Mouse (Mus musculus): Measurements from ENCODE around the gene Trabd2b. TPM values are rescaled to one million over a fixed set of nuclear protein-coding genes. Genes with fewer than 3 reads are reported as not detected.

Gene Trabd2b
- polyA plus RNA-seq, 1 experiment from 2014 or later, result 0.59 TPM

DNA sequence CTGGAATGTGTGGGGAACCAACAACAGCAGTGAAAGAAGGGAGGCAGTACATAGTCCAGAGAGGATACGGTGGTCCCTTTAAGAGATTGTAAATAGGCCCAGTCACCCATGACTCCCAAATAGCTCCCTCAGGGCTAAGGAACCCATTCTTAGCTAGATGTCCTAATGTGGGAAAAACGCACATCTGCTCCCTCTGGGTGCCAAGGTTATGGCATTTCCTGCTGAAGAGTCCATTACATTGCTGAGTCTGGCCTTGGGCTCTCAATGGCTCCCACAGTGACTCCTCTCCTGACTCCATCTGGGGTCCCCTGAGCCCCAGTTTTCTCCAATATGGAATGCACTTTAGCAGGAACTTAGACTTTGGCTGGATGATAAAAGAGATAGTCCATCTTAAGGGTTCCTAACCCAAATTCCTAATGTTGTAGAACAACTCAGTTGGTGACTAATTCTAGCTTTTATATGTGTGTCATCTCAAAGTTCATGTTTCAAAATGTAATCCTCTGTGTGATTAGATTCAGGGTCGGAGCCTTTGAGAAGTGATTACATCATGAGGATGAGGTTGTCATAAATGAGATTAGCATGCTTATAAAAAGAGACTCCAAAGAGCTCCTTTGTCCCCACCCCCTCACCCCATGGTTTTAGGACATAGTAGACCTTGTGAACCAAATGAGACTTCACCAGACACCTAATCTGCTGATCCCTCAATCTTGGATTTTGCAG lies 139.1 kb downstream of the Trabd2b start:
- WGBS, result 70% methylated on average over 3 of the region's 3 CpGs
- Histone ChIP-seq H3K27me3 (peaks cover 80% of the 10 kb centered on the region), H3K4me2 (no peak overlapping the region), H3K9ac (replicated peaks) (no peak overlapping the region), H3K36me3 (no peaks in the 10 kb centered on the region), H3K9me3 (no peaks in the 10 kb centered on the region), H3K4me1 (replicated peaks) (peaks cover 14% of the 10 kb centered on the region), H3K27ac (no peak overlapping the region), H3K4me3 (replicated peaks) (no peak overlapping the region)
- no peak for ATAC-seq (ENCODE audit: insufficient number of reproducible peaks, insufficient read depth, low FRiP score, low TSS enrichment, low read depth)

- no peak overlapping the region for H3K9ac ChIP-seq (replicated peaks)
- H3K36me3 ChIP-seq, result no peaks in the 10 kb centered on the region
- H3K4me1 ChIP-seq (replicated peaks), result peaks cover 18% of the 10 kb centered on the region
- no peak overlapping the region for H3K27ac ChIP-seq
- WGBS, result 52% methylated on average over 8 of the region's 8 CpGs
- peaks cover 80% of the 10 kb centered on the region for H3K27me3 ChIP-seq
- H3K9me3 ChIP-seq, result no peaks in the 10 kb centered on the region
- H3K4me2 ChIP-seq, result no peak overlapping the region
- no peak overlapping the region for H3K4me3 ChIP-seq (replicated peaks)
- ATAC-seq (ENCODE audit: insufficient number of reproducible peaks, insufficient read depth, low FRiP score, low TSS enrichment, low read depth), result no peak
Measured at GRCm38 (mm10) chr4:114547658-114548448, 141.3 kb downstream of the Trabd2b start.

GRCm38 (mm10) chr4:114549487-114549886 lies 143.0 kb downstream of the Trabd2b start:
- no peaks in the 10 kb centered on the region for H3K9me3 ChIP-seq
- no peak for ATAC-seq (ENCODE audit: insufficient number of reproducible peaks, insufficient read depth, low FRiP score, low TSS enrichment, low read depth)
- no peak overlapping the region for H3K27ac ChIP-seq
- H3K9ac ChIP-seq (replicated peaks), result no peak overlapping the region
- H3K36me3 ChIP-seq, result no peaks in the 10 kb centered on the region
- H3K4me1 ChIP-seq (replicated peaks), result peaks cover 18% of the 10 kb centered on the region
- peaks cover 77% of the 10 kb centered on the region for H3K27me3 ChIP-seq
- no peak overlapping the region for H3K4me3 ChIP-seq (replicated peaks)
- H3K4me2 ChIP-seq, result no peak overlapping the region
- 93% methylated on average over 3 of the region's 3 CpGs for WGBS

DNA sequence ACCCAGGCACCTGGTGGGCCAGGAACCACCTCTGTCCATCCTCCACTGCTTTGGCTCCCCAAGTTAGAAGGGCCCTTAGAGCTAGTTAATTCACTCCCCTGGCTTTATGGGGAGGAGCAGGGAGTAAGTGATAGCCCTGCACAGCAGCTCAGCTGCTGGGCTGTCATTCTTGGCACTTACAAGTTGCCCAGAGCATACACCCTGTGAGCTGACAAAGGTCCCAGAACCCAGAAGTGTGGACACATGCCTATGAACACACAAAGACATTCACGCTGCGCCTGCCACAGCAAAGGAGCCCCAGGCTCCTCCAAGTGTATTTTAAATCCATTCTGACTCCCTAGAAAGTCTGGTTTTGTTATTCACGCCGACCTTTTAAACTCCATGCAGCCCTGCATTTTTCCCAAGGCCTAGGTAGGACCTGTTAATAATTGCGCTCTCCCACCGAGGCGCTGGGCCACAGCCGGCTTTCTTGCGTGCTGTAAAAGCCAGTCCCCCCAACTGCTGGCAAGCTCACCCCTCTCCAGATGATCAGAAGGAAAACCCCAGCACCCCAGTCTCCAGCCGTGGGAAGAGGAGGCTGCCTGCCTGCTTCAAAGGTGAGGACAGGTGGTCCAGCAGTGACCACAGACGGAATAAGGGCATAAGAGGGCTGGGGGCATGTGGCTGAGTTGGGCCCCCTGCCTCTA lies 144.1 kb downstream of the Trabd2b start:
- Histone ChIP-seq H3K27me3 (peaks cover 77% of the 10 kb centered on the region), H3K36me3 (no peaks in the 10 kb centered on the region), H3K27ac (peak overlapping the region; percentile 75), H3K9me3 (no peaks in the 10 kb centered on the region), H3K4me2 (peak overlapping the region; percentile 9), H3K9ac (replicated peaks) (no peak overlapping the region), H3K4me3 (replicated peaks) (no peak overlapping the region), H3K4me1 (replicated peaks) (peaks cover 18% of the 10 kb centered on the region)
- ATAC-seq (ENCODE audit: insufficient number of reproducible peaks, insufficient read depth, low FRiP score, low TSS enrichment, low read depth), result peak; percentile 78; the same call in 1 of the 2 replicates
- 22% methylated on average over 11 of the region's 11 CpGs for WGBS

GRCm38 (mm10) chr4:114556880-114557279 lies 150.4 kb downstream of the Trabd2b start:
- Histone ChIP-seq H3K9ac (replicated peaks) (no peak overlapping the region), H3K4me2 (no peak overlapping the region), H3K27ac (no peak overlapping the region), H3K9me3 (no peaks in the 10 kb centered on the region), H3K27me3 (peaks cover 94% of the 10 kb centered on the region), H3K4me1 (replicated peaks) (peaks cover 25% of the 10 kb centered on the region), H3K36me3 (no peaks in the 10 kb centered on the region), H3K4me3 (replicated peaks) (no peak overlapping the region)
- WGBS, result 35% methylated on average over 5 of the region's 5 CpGs
- no peak for ATAC-seq (ENCODE audit: insufficient number of reproducible peaks, insufficient read depth, low FRiP score, low TSS enrichment, low read depth)

DNA sequence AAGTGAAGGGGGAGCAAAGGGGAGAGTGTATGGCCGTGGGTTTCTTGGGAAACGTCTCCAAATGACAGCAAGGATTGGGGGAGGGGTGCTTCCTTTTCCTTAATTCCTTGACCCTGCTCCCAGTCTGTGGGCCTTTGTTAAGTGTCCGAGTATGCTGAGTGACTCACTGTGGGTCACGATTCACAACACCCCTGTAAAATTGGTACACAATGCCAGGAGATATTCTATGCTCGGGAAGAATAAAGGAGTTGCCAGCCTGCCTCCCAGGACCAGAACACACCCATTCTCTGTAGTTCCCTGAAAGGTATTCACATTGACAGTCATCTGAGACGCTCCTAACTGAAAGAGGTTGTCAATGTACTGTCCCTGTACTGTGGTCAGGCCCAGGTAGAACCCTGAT lies 151.2 kb downstream of the Trabd2b start:
- H3K27me3 ChIP-seq, result peaks cover 96% of the 10 kb centered on the region
- no peaks in the 10 kb centered on the region for H3K9me3 ChIP-seq
- peaks cover 28% of the 10 kb centered on the region for H3K4me1 ChIP-seq (replicated peaks)
- 46% methylated on average over 6 of the region's 6 CpGs for WGBS
- H3K27ac ChIP-seq, result no peak overlapping the region
- H3K4me2 ChIP-seq, result no peak overlapping the region
- no peak overlapping the region for H3K9ac ChIP-seq (replicated peaks)
- H3K36me3 ChIP-seq, result no peaks in the 10 kb centered on the region
- no peak overlapping the region for H3K4me3 ChIP-seq (replicated peaks)
- no peak for ATAC-seq (ENCODE audit: insufficient number of reproducible peaks, insufficient read depth, low FRiP score, low TSS enrichment, low read depth)

DNA sequence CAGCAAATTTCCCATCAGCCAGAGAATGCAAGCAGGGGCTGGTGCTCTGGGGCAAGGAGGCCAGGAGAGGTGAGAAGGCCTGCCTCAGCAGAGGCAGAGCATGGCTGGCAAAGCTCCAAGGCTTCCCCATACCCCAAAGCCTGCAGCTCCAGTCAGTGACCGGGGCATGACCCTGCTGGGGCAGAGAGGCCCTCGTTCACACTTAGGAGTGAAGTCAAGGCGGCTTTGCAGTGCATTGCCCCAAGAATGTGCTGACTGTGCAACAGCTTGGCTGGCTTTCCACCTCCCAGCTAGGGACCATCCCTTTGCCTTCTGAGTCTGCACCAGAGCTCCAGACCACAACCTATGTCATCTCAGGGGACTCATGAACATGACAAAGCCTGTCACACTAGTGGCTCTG lies 152.0 kb downstream of the Trabd2b start:
- H3K4me2 ChIP-seq, result no peak overlapping the region
- no peak overlapping the region for H3K9ac ChIP-seq (replicated peaks)
- no peaks in the 10 kb centered on the region for H3K36me3 ChIP-seq
- peaks cover 34% of the 10 kb centered on the region for H3K4me1 ChIP-seq (replicated peaks)
- H3K9me3 ChIP-seq, result no peaks in the 10 kb centered on the region
- peaks cover 96% of the 10 kb centered on the region for H3K27me3 ChIP-seq
- 19% methylated on average over 3 of the region's 3 CpGs for WGBS
- H3K27ac ChIP-seq, result no peak overlapping the region
- no peak for ATAC-seq (ENCODE audit: insufficient number of reproducible peaks, insufficient read depth, low FRiP score, low TSS enrichment, low read depth)
- H3K4me3 ChIP-seq (replicated peaks), result no peak overlapping the region

DNA sequence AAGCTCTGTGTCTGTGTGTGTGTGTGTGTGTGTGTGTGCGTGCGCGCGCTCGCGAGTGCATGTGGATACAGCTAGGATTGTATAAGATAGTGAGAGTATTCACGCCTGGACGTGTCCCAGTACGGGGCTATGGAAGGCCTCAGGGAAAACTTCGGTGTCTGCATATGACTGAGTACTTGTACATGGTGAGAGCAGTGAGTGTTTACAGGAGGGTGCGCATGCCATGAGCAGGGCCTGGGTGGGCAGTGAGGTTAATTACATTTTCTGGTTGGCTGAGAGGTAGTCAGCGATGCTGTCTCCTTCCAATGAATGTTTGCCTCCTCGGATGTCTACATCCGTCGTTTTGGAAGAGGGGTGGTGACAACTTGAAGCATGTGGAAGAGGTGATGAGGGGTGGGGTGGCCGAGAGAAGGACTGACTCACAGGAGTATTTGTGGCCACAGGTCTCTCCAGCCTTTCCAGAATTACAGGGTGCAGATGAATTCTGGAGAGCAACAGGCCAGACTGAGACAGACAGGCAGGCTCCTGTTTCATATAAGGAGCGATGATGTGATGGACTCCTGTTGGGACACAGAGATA lies 154.2 kb downstream of the Trabd2b start:
- Histone ChIP-seq H3K4me3 (replicated peaks) (no peak overlapping the region), H3K9ac (replicated peaks) (no peak overlapping the region), H3K36me3 (no peaks in the 10 kb centered on the region), H3K27me3 (peaks cover 84% of the 10 kb centered on the region), H3K9me3 (no peaks in the 10 kb centered on the region), H3K4me1 (replicated peaks) (peaks cover 48% of the 10 kb centered on the region), H3K4me2 (no peak overlapping the region), H3K27ac (no peak overlapping the region)
- 78% methylated on average over 17 of the region's 17 CpGs for WGBS
- ATAC-seq (ENCODE audit: insufficient number of reproducible peaks, insufficient read depth, low FRiP score, low TSS enrichment, low read depth), result no peak

DNA sequence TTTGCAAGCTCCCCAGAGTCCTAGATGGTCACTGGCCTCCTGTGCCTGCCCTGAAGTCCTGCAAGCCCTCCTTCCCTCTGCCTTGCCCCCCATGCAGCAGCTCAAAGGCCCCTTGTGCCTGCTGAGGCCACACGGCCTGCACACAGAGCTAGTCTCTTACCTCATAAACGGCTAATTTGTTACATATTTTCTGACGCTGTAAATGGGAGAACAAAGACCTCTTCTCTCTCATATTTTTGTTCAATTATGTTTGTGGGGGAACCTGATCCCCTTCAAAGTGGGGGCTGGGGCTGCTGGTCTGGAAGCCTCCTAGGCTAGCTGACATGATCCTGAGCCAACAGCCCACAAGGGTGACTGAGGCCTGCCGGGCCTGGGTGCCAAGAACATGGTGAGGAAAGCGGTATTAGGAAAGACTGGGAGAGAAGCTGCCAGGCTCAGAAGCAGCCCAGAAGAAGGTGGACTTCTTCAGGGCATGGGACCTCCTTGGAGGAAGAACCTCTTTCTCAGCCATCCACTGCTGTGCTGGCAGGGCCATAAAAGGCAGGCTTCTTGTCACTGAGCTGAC lies 157.7 kb downstream of the Trabd2b start:
- peaks cover 84% of the 10 kb centered on the region for H3K27me3 ChIP-seq

DNA sequence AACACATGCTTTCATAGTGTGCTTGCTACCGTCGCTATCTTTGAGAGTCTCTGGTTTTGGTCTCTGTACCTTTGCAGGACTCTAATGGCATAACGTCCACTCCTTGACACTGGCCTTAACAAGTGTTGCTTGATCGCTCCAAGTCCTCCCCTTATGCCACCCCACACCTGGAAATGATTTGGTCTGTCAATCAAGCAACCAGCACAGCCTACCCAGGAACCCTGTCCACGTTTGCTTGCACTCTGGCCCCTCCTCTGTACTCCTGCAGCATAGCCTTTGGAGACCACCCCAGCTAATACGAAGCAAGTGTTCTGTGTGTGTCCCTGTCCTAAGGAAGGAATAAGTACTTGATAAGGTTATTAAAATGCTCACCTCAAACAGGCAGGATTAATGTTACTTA lies 161.1 kb downstream of the Trabd2b start:
- no peak for ATAC-seq (ENCODE audit: insufficient number of reproducible peaks, insufficient read depth, low FRiP score, low TSS enrichment, low read depth)
- Histone ChIP-seq H3K27me3 (peaks cover 82% of the 10 kb centered on the region), H3K27ac (no peak overlapping the region)

More for the DNA sequence above, 157.7 kb downstream of the Trabd2b start:
- Histone ChIP-seq H3K4me2 (no peak overlapping the region), H3K4me1 (replicated peaks) (peaks cover 39% of the 10 kb centered on the region), H3K9me3 (no peaks in the 10 kb centered on the region), H3K27ac (peak overlapping the region; percentile 59; the same call in 1 of the 2 replicates), H3K36me3 (no peaks in the 10 kb centered on the region), H3K4me3 (replicated peaks) (no peak overlapping the region), H3K9ac (replicated peaks) (0 out of 2 replicates have a peak overlapping the region, but pooled peaks have one; percentile 37)
- WGBS, result 27% methylated on average over 5 of the region's 5 CpGs
- peak; percentile 79 for ATAC-seq (ENCODE audit: insufficient number of reproducible peaks, insufficient read depth, low FRiP score, low TSS enrichment, low read depth)

More for the DNA sequence above, 161.1 kb downstream of the Trabd2b start:
- H3K4me2 ChIP-seq, result no peak overlapping the region; the same call in 1 of the 2 replicates
- no peaks in the 10 kb centered on the region for H3K9me3 ChIP-seq
- H3K36me3 ChIP-seq, result no peaks in the 10 kb centered on the region
- no peak overlapping the region for H3K9ac ChIP-seq (replicated peaks)
- 10% methylated on average over 6 of the region's 6 CpGs for WGBS
- H3K4me1 ChIP-seq (replicated peaks), result peaks cover 38% of the 10 kb centered on the region
- no peak overlapping the region for H3K4me3 ChIP-seq (replicated peaks)
